Mouse (Mus musculus) left cerebral cortex, adult 2 months (tissue): ENCODE measurements at regions not wholly inside any gene's neighbourhood (a gene's known extent, or its start where the extent isn't known, plus 50 kb on each side); places are given as distances from the start of the nearest gene placed in this dataset.

Experiments
- DNase-seq, 2 experiments: peaks; one replicate each; pipeline ENCODE4 v3.0.0; 2021 to 2022; ENCODE audit warnings: low spot score in 2 of 2, mixed read lengths in 1 of 2; ENCODE audit errors: extremely low spot score in 1 of 2
- H3K27ac ChIP-seq: fragments of 200-600 bp; 2 replicates; pipeline ENCODE4 v1.8.1; 2022
- H3K4me3 ChIP-seq: fragments of 200-600 bp; 2 replicates; pipeline ENCODE4 v1.8.1; 2022
- CTCF ChIP-seq: fragments of 200-600 bp; IDR thresholded peaks from 2 replicates; pipeline ENCODE4 v1.8.1; 2022; ENCODE audit warnings: antibody characterized with exemption, mild to moderate bottlenecking, moderate library complexity
- intact Hi-C: fragments of 180-260 bp; cut with DNase I; formaldehyde crosslinking; loops from one replicate; pipeline ENCODE4 v1.15.1; 2025

GRCm38 (mm10) chr4:150784491-150785451, 68.9 kb upstream of the Errfi1 start:
- H3K4me3 ChIP-seq = no peak overlapping the region
- DNase-seq = no peak
- TF ChIP-seq CTCF = no peak
- H3K27ac ChIP-seq = peak overlapping the region; percentile 36; the same call in 1 of the 2 replicates
- intact Hi-C loops = no loop called here

- intact Hi-C loops = no loop called here
- no peak overlapping the region for H3K27ac ChIP-seq
- DNase-seq = no peak
- H3K4me3 ChIP-seq = no peak overlapping the region
- no peak for TF ChIP-seq CTCF
Observed at GRCm38 (mm10) chr4:150781304-150781703, 72.4 kb upstream of the Errfi1 start.

GRCm38 (mm10) chr4:150779340-150779739, 74.4 kb upstream of the Errfi1 start:
- Histone ChIP-seq H3K4me3 (no peak overlapping the region), H3K27ac (no peak overlapping the region)
- intact Hi-C loops = no loop called here
- no peak for DNase-seq
- no peak for TF ChIP-seq CTCF

- no peak overlapping the region for H3K27ac ChIP-seq
- intact Hi-C loops = no loop called here
- TF ChIP-seq CTCF = no peak
- no peak for DNase-seq
- H3K4me3 ChIP-seq = no peak overlapping the region
Observed at GRCm38 (mm10) chr4:150778683-150779082, 75.0 kb upstream of the Errfi1 start.

GRCm38 (mm10) chr4:150775695-150776521, 77.8 kb upstream of the Errfi1 start:
- Histone ChIP-seq H3K27ac (no peak overlapping the region), H3K4me3 (no peak overlapping the region)
- intact Hi-C loops = no loop called here
- DNase-seq = no peak
- no peak for TF ChIP-seq CTCF

- Histone ChIP-seq H3K27ac (no peak overlapping the region), H3K4me3 (no peak overlapping the region)
- no peak for DNase-seq
- intact Hi-C loops = no loop called here
- TF ChIP-seq CTCF = no peak
Observed at GRCm38 (mm10) chr4:150775281-150775680, 78.4 kb upstream of the Errfi1 start.

- no peak overlapping the region for H3K27ac ChIP-seq
- intact Hi-C loops = no loop called here
- H3K4me3 ChIP-seq = no peak overlapping the region
- no peak for DNase-seq
- TF ChIP-seq CTCF = no peak
Observed at GRCm38 (mm10) chr4:150774289-150774914, 79.3 kb upstream of the Errfi1 start.

GRCm38 (mm10) chr4:150771922-150772651, 81.6 kb upstream of the Errfi1 start:
- no peak overlapping the region for H3K27ac ChIP-seq
- no peak for TF ChIP-seq CTCF
- no peak for DNase-seq
- intact Hi-C loops = no loop called here
- no peak overlapping the region for H3K4me3 ChIP-seq

- intact Hi-C loops = no loop called here
- Histone ChIP-seq H3K4me3 (no peak overlapping the region), H3K27ac (no peak overlapping the region)
- no peak for DNase-seq
- no peak for TF ChIP-seq CTCF
Observed at GRCm38 (mm10) chr4:150771469-150771868, 82.2 kb upstream of the Errfi1 start.

GRCm38 (mm10) chr4:150769043-150769442, 84.7 kb upstream of the Errfi1 start:
- Histone ChIP-seq H3K27ac (no peak overlapping the region), H3K4me3 (no peak overlapping the region)
- TF ChIP-seq CTCF = no peak
- DNase-seq = no peak
- intact Hi-C loops = no loop called here
